Mouse (Mus musculus): ENCODE measurements around the gene Hadha. TPM values are rescaled to one million over a fixed set of nuclear protein-coding genes. Genes with fewer than 3 reads are reported as not detected.

Hadha gene
- polyA plus RNA-seq (2015; fragmentation: Nextera tagmentation; extraction: Ambion mirVana) = 79.5 and 91.8 TPM in 2 replicates

DNA sequence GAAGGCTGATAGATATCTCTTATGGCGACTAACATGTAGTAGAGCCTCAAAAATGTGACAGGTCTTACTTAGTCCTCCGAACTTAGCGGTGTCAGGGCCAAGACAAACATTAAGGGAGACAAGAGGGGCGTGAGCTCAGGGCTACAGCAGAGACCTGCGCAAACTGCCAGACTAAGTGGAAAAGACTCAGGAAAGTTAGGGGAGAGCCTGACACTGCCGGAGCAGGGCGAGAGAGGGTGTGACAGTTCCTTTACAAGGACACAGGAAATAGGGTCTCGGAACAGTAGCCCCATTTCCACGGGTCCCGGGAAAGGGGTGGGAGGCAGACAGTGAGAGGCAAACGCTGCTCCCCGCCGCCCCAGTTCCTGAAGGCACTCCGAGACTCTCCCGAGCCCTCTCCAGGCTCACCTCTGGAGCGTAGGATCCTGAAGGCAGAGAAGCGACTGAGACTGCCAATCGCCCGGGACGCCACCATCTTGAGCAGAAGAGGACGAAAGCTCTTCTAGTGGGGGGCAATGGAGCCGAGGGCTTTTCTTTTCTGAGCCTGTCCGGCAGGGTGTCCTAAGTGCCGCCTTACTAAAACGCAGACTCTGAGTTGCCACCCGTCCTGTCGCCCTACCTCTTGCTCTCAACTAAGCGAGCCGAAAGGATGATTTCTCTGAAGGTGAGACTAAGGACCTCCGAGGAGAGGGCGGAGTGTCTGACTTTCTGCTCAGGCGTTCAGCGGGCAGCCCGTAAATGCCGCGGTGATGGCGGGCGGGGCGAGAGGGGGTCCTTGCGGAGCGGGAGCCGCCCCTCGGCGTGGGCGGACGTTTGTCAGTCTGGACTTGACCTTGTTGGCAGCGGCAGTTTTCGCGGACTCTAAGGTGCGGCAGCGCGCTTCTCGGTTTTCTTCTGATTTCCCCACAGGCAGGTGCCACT, at the start of gene Hadha, which contains the start of gene Hadhb:
Gene Hadha (minus strand): TSS at position 689 of the 921 bp plus-strand sequence.
Gene Hadhb (plus strand): TSS at position 775 of the 921 bp plus-strand sequence.
- H3K27ac ChIP-seq = peak within 1 kb of the TSS; percentile 92
- peaks cover 47% of the 10 kb centered on the region for H3K4me1 ChIP-seq (replicated peaks)
- H3K27me3 ChIP-seq = no peaks in the 10 kb centered on the region
- DNase-seq = peak; percentile 90
- peak within 1 kb of the TSS; percentile 77 for H3K4me2 ChIP-seq
- H3K9me3 ChIP-seq (replicated peaks) = no peaks in the 10 kb centered on the region
- peak within 1 kb of the TSS; percentile 97 for H3K4me3 ChIP-seq (replicated peaks)
- no peaks in the 10 kb centered on the region for H3K36me3 ChIP-seq
- peak within 1 kb of the TSS; percentile 96 for H3K9ac ChIP-seq
- ATAC-seq (ENCODE audit: low read depth) = peak; percentile 87
- WGBS (ENCODE audit: insufficient replicate concordance) = under 1% methylated on average over 53 of the region's 53 CpGs

GRCm38 (mm10) chr5:30204441-30204840, 49.5 kb upstream of the Hadha start:
- Histone ChIP-seq H3K4me1 (replicated peaks) (peaks cover 2% of the 10 kb centered on the region; the same call in 1 of the 2 replicates), H3K9me3 (replicated peaks) (no peaks in the 10 kb centered on the region), H3K4me2 (no peak overlapping the region), H3K27me3 (no peaks in the 10 kb centered on the region), H3K4me3 (replicated peaks) (no peak overlapping the region), H3K36me3 (no peaks in the 10 kb centered on the region), H3K9ac (no peak overlapping the region), H3K27ac (no peak overlapping the region)
- 27% methylated on average over 1 of the region's 1 CpGs for WGBS (ENCODE audit: insufficient replicate concordance)
- no peak for ATAC-seq (ENCODE audit: low read depth)
- no peak for DNase-seq

GRCm38 (mm10) chr5:30203216-30203885, 48.4 kb upstream of the Hadha start:
- 56% methylated on average over 10 of the region's 10 CpGs for WGBS (ENCODE audit: insufficient replicate concordance)
- Histone ChIP-seq H3K27me3 (no peaks in the 10 kb centered on the region), H3K4me2 (no peak overlapping the region), H3K9ac (no peak overlapping the region), H3K4me3 (replicated peaks) (no peak overlapping the region), H3K9me3 (replicated peaks) (no peaks in the 10 kb centered on the region), H3K36me3 (no peaks in the 10 kb centered on the region), H3K27ac (no peak overlapping the region), H3K4me1 (replicated peaks) (peaks cover 2% of the 10 kb centered on the region; the same call in 1 of the 2 replicates)
- DNase-seq (no peak), ATAC-seq (ENCODE audit: low read depth) (no peak)

DNA sequence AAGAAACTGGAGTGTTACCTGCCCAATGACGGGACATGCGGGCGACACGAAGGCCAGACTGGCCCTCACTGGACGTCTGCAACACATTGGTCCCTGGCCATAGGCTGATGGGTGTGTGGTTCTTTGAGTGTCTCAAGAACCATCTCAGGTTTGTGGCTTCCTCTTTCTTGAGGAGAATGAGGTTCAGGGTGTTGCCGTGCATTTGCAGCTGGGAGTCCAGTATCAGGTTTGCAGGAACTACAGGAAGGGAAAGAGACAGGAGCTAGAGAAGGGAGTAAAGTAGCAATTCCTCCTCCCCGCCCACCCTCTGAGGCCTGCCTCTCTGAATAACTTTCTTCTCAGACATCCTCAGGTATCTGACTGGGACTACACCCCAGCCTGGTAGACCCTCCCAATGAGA, 47.3 kb upstream of the Hadha start:
- Histone ChIP-seq H3K4me2 (no peak overlapping the region), H3K9me3 (replicated peaks) (no peaks in the 10 kb centered on the region), H3K4me1 (replicated peaks) (peaks cover 2% of the 10 kb centered on the region; the same call in 1 of the 2 replicates), H3K9ac (no peak overlapping the region), H3K4me3 (replicated peaks) (no peak overlapping the region), H3K27ac (no peak overlapping the region), H3K36me3 (no peaks in the 10 kb centered on the region), H3K27me3 (no peaks in the 10 kb centered on the region)
- DNase-seq = no peak
- WGBS (ENCODE audit: insufficient replicate concordance) = 63% methylated on average over 7 of the region's 7 CpGs
- no peak for ATAC-seq (ENCODE audit: low read depth)

DNA sequence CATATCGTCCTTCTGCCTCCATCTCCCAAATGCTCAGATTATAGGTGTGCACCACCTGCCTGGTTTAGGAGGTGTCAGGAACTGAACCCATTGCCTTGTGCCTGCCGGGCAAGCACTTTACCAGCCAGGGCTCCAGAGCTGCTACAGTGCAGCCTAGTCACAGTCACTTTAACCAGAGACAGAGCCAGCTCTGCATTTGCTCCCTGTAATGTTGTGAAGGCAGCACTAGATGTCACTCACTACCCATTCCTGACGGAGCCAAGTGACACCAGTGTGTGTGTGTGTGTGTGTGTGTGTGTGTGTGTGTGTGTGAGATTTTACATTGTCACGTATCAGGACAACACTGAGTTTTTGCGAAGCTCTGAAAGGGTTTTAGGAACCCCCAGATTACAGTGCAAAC, 46.6 kb upstream of the Hadha start:
- no peak overlapping the region for H3K4me2 ChIP-seq
- no peaks in the 10 kb centered on the region for H3K36me3 ChIP-seq
- H3K27ac ChIP-seq = no peak overlapping the region
- H3K9ac ChIP-seq = no peak overlapping the region
- DNase-seq (no peak), ATAC-seq (ENCODE audit: low read depth) (no peak)
- WGBS (ENCODE audit: insufficient replicate concordance) = 39% methylated on average over 5 of the region's 5 CpGs
- no peaks in the 10 kb centered on the region for H3K9me3 ChIP-seq (replicated peaks)
- no peak overlapping the region for H3K4me3 ChIP-seq (replicated peaks)
- H3K4me1 ChIP-seq (replicated peaks) = peaks cover 2% of the 10 kb centered on the region; the same call in 1 of the 2 replicates
- no peaks in the 10 kb centered on the region for H3K27me3 ChIP-seq

- H3K4me2 ChIP-seq = no peak overlapping the region
- no peaks in the 10 kb centered on the region for H3K9me3 ChIP-seq (replicated peaks)
- WGBS (ENCODE audit: insufficient replicate concordance) = 36% methylated on average over 7 of the region's 7 CpGs
- no peaks in the 10 kb centered on the region for H3K36me3 ChIP-seq
- H3K27me3 ChIP-seq = no peaks in the 10 kb centered on the region
- no peak overlapping the region for H3K27ac ChIP-seq
- no peak overlapping the region for H3K9ac ChIP-seq
- H3K4me1 ChIP-seq (replicated peaks) = peaks cover 2% of the 10 kb centered on the region; the same call in 1 of the 2 replicates
- ATAC-seq (ENCODE audit: low read depth) (no peak), DNase-seq (no peak)
- H3K4me3 ChIP-seq (replicated peaks) = no peak overlapping the region
Observed at GRCm38 (mm10) chr5:30198257-30198656, 43.3 kb upstream of the Hadha start.

DNA sequence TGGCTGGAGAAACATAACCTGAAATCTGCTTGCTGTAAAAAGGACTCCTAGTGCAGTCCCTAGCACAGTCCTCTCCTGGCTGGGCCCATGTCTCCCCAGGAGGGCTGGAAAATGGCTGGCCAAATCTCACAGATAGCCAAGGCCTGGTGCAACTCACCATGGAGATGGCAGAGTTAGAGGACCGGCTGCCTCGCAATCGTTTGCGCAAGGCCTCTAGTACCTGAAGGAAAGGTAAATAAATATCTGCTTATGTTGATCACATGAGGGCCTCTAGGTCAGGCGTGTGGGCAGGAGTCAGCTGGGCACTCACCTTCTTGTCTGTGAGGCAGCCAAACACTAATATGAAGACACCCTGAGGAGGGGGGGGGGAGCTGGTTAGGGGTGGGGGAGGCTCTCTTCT, 40.4 kb upstream of the Hadha start:
- peak; percentile 34; the same call in 1 of the 2 replicates for ATAC-seq (ENCODE audit: low read depth)
- Histone ChIP-seq H3K4me2 (no peak overlapping the region), H3K27ac (no peak overlapping the region), H3K4me1 (replicated peaks) (no peaks in the 10 kb centered on the region), H3K9me3 (replicated peaks) (no peaks in the 10 kb centered on the region), H3K9ac (no peak overlapping the region), H3K36me3 (no peaks in the 10 kb centered on the region), H3K4me3 (replicated peaks) (no peak overlapping the region), H3K27me3 (no peaks in the 10 kb centered on the region)
- WGBS (ENCODE audit: insufficient replicate concordance) = 74% methylated on average over 5 of the region's 5 CpGs
- DNase-seq = no peak

- Histone ChIP-seq H3K9ac (no peak overlapping the region), H3K27ac (no peak overlapping the region), H3K27me3 (no peaks in the 10 kb centered on the region), H3K9me3 (replicated peaks) (no peaks in the 10 kb centered on the region), H3K36me3 (peaks cover 9% of the 10 kb centered on the region; the same call in 1 of the 2 replicates), H3K4me1 (replicated peaks) (no peaks in the 10 kb centered on the region), H3K4me3 (replicated peaks) (no peak overlapping the region), H3K4me2 (no peak overlapping the region)
- no peak for ATAC-seq (ENCODE audit: low read depth)
- 55% methylated on average over 1 of the region's 1 CpGs for WGBS (ENCODE audit: insufficient replicate concordance)
- no peak for DNase-seq
Observed at GRCm38 (mm10) chr5:30192452-30192851, 37.5 kb upstream of the Hadha start.

- no peaks in the 10 kb centered on the region for H3K4me1 ChIP-seq (replicated peaks)
- no peak overlapping the region for H3K4me3 ChIP-seq (replicated peaks)
- H3K4me2 ChIP-seq = no peak overlapping the region
- peaks cover 41% of the 10 kb centered on the region for H3K36me3 ChIP-seq
- no peaks in the 10 kb centered on the region for H3K9me3 ChIP-seq (replicated peaks)
- H3K27me3 ChIP-seq = no peaks in the 10 kb centered on the region
- ATAC-seq (ENCODE audit: low read depth) (peak; percentile 48; the same call in 1 of the 2 replicates), DNase-seq (no peak)
- whole genome bisulfite sequencing (ENCODE audit: insufficient replicate concordance) = 81% methylated on average over 12 of the region's 12 CpGs
- no peak overlapping the region for H3K9ac ChIP-seq
- peak overlapping the region; percentile 47; the same call in 1 of the 2 replicates for H3K27ac ChIP-seq
Observed at GRCm38 (mm10) chr5:30187687-30188485, 32.9 kb upstream of the Hadha start.

DNA sequence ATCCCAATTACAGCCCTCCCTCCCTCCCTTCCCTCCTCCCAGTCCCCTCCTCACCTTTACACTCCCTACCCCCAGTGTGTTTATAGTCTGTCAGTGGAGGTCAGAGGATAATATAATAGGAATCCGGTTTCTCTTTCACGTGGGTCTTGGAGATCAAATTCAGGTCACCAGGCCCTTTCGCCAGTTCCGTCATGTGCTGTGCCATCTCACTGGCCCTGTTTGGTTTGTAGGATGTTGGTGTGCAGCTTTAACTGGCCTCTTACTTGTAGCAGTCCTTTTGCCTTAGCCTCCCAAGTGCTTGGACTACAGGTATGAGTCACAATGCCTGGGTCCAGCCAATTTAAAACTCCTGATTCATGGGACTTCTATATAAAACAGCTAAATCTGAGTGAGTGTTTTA, 20.8 kb upstream of the Hadha start:
- no peak for ATAC-seq (ENCODE audit: low read depth)
- Histone ChIP-seq H3K4me3 (replicated peaks) (no peak overlapping the region), H3K4me1 (replicated peaks) (no peaks in the 10 kb centered on the region), H3K9ac (no peak overlapping the region), H3K27me3 (no peaks in the 10 kb centered on the region), H3K4me2 (no peak overlapping the region), H3K9me3 (replicated peaks) (no peaks in the 10 kb centered on the region), H3K27ac (no peak overlapping the region), H3K36me3 (peaks cover 86% of the 10 kb centered on the region)
- WGBS (ENCODE audit: insufficient replicate concordance) = 90% methylated on average over 4 of the region's 4 CpGs
- DNase-seq = no peak

Data from liver, embryonic 13.5 days (tissue).